Mouse (Mus musculus) midbrain, embryonic 16.5 days (tissue): Measurements from ENCODE around the gene Xkr7. TPM values are rescaled to one million over a fixed set of nuclear protein-coding genes. Genes with fewer than 3 reads are reported as not detected.

Source experiments
- ATAC-seq: fragments of 200-750 bp; cut with Nextera tagmentation; 2 replicates; pipeline ENCODE4 v1.8.0; 2017; ENCODE audit warnings: moderate TSS enrichment
- H3K27ac ChIP-seq: fragments of 300-500 bp; sonication (generic); 2 replicates; pipeline ENCODE4 v1.5.1; 2014; ENCODE audit warnings: mild to moderate bottlenecking, low read length, mixed read lengths
- H3K27me3 ChIP-seq: fragments of 300-500 bp; sonication (generic); 2 replicates; pipeline ENCODE4 v1.6.1; 2014; ENCODE audit warnings: low read depth, low read length, mixed read lengths; ENCODE audit not compliant: control insufficient read depth, insufficient read depth
- H3K36me3 ChIP-seq: fragments of 300-500 bp; sonication (generic); 2 replicates; pipeline ENCODE4 v1.6.1; 2014; ENCODE audit warnings: mild to moderate bottlenecking, low read length, moderate library complexity, mixed read lengths; ENCODE audit not compliant: control insufficient read depth, insufficient read depth
- H3K4me1 ChIP-seq: fragments of 300-500 bp; sonication (generic); 2 replicates; pipeline ENCODE4 v1.6.1; 2014; ENCODE audit warnings: mild to moderate bottlenecking, low read length, mixed read lengths; ENCODE audit not compliant: control insufficient read depth, insufficient read depth
- H3K4me2 ChIP-seq: fragments of 300-500 bp; sonication (generic); 2 replicates; pipeline ENCODE4 v1.6.1; 2014; ENCODE audit warnings: mild to moderate bottlenecking, low read length, mixed read lengths
- H3K4me3 ChIP-seq: fragments of 300-500 bp; sonication (generic); 2 replicates; pipeline ENCODE4 v1.5.1; 2014; ENCODE audit warnings: low read depth, mild to moderate bottlenecking, low read length, moderate library complexity, mixed read lengths
- H3K9ac ChIP-seq: fragments of 300-500 bp; sonication (generic); 2 replicates; pipeline ENCODE4 v1.6.1; 2014; ENCODE audit warnings: low read depth, low read length, mixed read lengths
- H3K9me3 ChIP-seq: fragments of 300-500 bp; sonication (generic); replicated peaks from 2 replicates; pipeline ENCODE4 v1.6.1; 2014; ENCODE audit warnings: mild to moderate bottlenecking, low read length, mixed read lengths; ENCODE audit not compliant: control insufficient read depth, poor library complexity, severe bottlenecking
- WGBS: fragments of 180-500 bp; shearing (Covaris S2); extraction: QIAGEN DNeasy Blood & Tissue Kit; methylation state at CpG from one replicate; pipeline ENCODE4 v1.1.7; 2014; 5-methylcytosine and 5-hydroxymethylcytosine counted together
- polyA plus RNA-seq: library from polyadenylated mRNA; unstranded; fragments of >200 nt; fragmentation: Nextera tagmentation; extraction: Ambion mirVana; gene quantifications from 2 replicates; pipeline ENCODE4 v1.2.1, GENCODE M21; 2015

Gene Xkr7
- 1.6 and 1.9 TPM in 2 replicates for polyA plus RNA-seq

- Histone ChIP-seq H3K27ac (peak within 1 kb of the TSS; percentile 94), H3K27me3 (no peaks in the 10 kb centered on the region), H3K4me2 (peak within 1 kb of the TSS; percentile 95), H3K9ac (peak within 1 kb of the TSS; percentile 89), H3K4me1 (peaks cover 38% of the 10 kb centered on the region), H3K4me3 (peak within 1 kb of the TSS; percentile 61), H3K9me3 (no peaks in the 10 kb centered on the region), H3K36me3 (no peaks in the 10 kb centered on the region)
- WGBS: under 1% methylated on average over 38 of the region's 54 CpGs
- peak; percentile 90 for ATAC-seq
Observed at GRCm38 (mm10) chr2:153031126-153032082, at the start of gene Xkr7. TSS of gene Xkr7 (plus strand) at chr2:153031852.

- no peak for ATAC-seq
- WGBS: 9% methylated on average over 1 of the region's 1 CpGs
Observed at GRCm38 (mm10) chr2:152985582-152985981, 46.1 kb upstream of the Xkr7 start.

GRCm38 (mm10) chr2:152991529-152991928 lies 40.1 kb upstream of the Xkr7 start:
- WGBS: 89% methylated on average over 9 of the region's 9 CpGs
- Histone ChIP-seq H3K9ac (no peak overlapping the region), H3K9me3 (no peaks in the 10 kb centered on the region), H3K27me3 (no peaks in the 10 kb centered on the region), H3K4me2 (no peak overlapping the region), H3K27ac (no peak overlapping the region), H3K36me3 (no peaks in the 10 kb centered on the region), H3K4me3 (no peak overlapping the region), H3K4me1 (no peaks in the 10 kb centered on the region)
- ATAC-seq: no peak

More at GRCm38 (mm10) chr2:152985582-152985981, 46.1 kb upstream of the Xkr7 start:
- Histone ChIP-seq H3K9ac (no peak overlapping the region), H3K36me3 (no peaks in the 10 kb centered on the region), H3K27me3 (no peaks in the 10 kb centered on the region), H3K9me3 (no peaks in the 10 kb centered on the region), H3K4me1 (no peaks in the 10 kb centered on the region), H3K4me3 (no peak overlapping the region), H3K27ac (no peak overlapping the region), H3K4me2 (no peak overlapping the region)

GRCm38 (mm10) chr2:152997046-152997445 lies 34.6 kb upstream of the Xkr7 start:
- Histone ChIP-seq H3K27ac (no peak overlapping the region), H3K36me3 (no peaks in the 10 kb centered on the region), H3K4me2 (no peak overlapping the region), H3K9me3 (no peaks in the 10 kb centered on the region), H3K4me1 (no peaks in the 10 kb centered on the region), H3K9ac (no peak overlapping the region), H3K4me3 (no peak overlapping the region), H3K27me3 (no peaks in the 10 kb centered on the region; the same call in 1 of the 2 replicates)
- no peak for ATAC-seq
- 90% methylated on average over 4 of the region's 4 CpGs for WGBS

GRCm38 (mm10) chr2:153002492-153003248 lies 29.0 kb upstream of the Xkr7 start:
- Histone ChIP-seq H3K4me1 (no peaks in the 10 kb centered on the region), H3K9me3 (no peaks in the 10 kb centered on the region), H3K27me3 (no peaks in the 10 kb centered on the region; the same call in 1 of the 2 replicates), H3K9ac (no peak overlapping the region), H3K4me3 (no peak overlapping the region), H3K27ac (no peak overlapping the region), H3K4me2 (no peak overlapping the region), H3K36me3 (peaks cover 2% of the 10 kb centered on the region; the same call in 1 of the 2 replicates)
- ATAC-seq: no peak
- WGBS: 89% methylated on average over 15 of the region's 15 CpGs

GRCm38 (mm10) chr2:153003681-153004338 lies 27.8 kb upstream of the Xkr7 start:
- Histone ChIP-seq H3K4me3 (no peak overlapping the region), H3K27me3 (no peaks in the 10 kb centered on the region; the same call in 1 of the 2 replicates), H3K4me2 (no peak overlapping the region), H3K4me1 (no peaks in the 10 kb centered on the region), H3K36me3 (peaks cover 3% of the 10 kb centered on the region), H3K27ac (no peak overlapping the region), H3K9ac (no peak overlapping the region), H3K9me3 (no peaks in the 10 kb centered on the region)
- no peak for ATAC-seq
- WGBS: 23% methylated on average over 13 of the region's 13 CpGs

GRCm38 (mm10) chr2:153005981-153006380 lies 25.7 kb upstream of the Xkr7 start:
- Histone ChIP-seq H3K27ac (no peak overlapping the region), H3K4me3 (no peak overlapping the region), H3K27me3 (no peaks in the 10 kb centered on the region), H3K4me1 (no peaks in the 10 kb centered on the region), H3K4me2 (no peak overlapping the region), H3K36me3 (peaks cover 17% of the 10 kb centered on the region), H3K9me3 (no peaks in the 10 kb centered on the region), H3K9ac (no peak overlapping the region)
- ATAC-seq: no peak
- 93% methylated on average over 3 of the region's 3 CpGs for WGBS

- no peak overlapping the region for H3K4me3 ChIP-seq
- H3K4me1 ChIP-seq: peaks cover 6% of the 10 kb centered on the region
- H3K27me3 ChIP-seq: no peaks in the 10 kb centered on the region
- WGBS: 89% methylated on average over 12 of the region's 12 CpGs
- H3K9ac ChIP-seq: no peak overlapping the region
- no peak overlapping the region for H3K4me2 ChIP-seq
- H3K9me3 ChIP-seq: no peaks in the 10 kb centered on the region
- peaks cover 28% of the 10 kb centered on the region for H3K36me3 ChIP-seq
- H3K27ac ChIP-seq: no peak overlapping the region
- no peak for ATAC-seq
Observed at GRCm38 (mm10) chr2:153009192-153009973, 22.3 kb upstream of the Xkr7 start.
